Mouse (Mus musculus): ENCODE results near the gene Slc12a6. TPM values are rescaled to one million over a fixed set of nuclear protein-coding genes. Genes with fewer than 3 reads are reported as not detected.

Slc12a6 gene
- 16.4 and 16.9 TPM in 2 replicates for polyA plus RNA-seq (2015; fragmentation: Nextera tagmentation; extraction: Ambion mirVana)

DNA sequence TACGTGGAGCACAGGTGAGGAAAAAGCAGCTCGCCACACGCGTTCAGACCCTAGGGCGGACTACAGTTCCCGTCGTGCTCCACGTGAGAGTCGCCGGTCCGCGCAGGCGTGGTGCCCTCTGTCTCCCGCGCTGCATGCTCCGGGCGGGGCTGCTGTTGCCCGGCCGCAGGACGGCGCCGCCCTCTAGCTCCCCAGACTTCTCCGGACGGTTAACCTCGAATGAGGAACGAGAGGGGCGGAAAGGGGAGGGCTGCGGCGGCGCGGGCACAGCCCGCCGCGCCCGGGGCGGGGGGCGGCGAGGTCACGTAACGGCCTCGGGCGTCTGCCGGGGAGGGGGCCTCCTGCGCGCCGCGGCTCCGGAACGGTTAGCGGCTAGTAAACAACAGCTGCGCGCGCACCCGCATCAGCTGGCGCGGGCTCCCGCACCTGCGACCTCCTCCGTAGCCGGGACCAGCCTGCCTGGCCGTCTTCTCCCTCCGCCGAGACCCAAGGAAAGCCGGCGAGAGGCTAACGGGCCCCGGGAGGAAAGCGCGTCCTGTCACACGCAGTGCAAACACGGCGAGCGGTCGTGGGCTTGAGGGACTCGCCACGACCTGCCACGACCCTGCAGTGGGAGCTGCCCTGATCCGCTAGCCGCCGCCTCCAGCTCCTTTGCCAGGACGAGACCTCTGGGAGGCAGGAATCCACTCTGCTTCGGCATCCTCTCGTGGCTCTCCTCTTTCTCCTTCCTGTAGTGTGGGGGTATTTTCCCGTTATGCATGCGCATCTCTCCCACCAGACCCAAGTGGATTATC lies at the start of gene Slc12a6:
TSS of gene Slc12a6 (plus strand) at position 378 of the 794 bp plus-strand sequence.
- WGBS = under 1% methylated on average over 81 of the region's 85 CpGs
- peak within 1 kb of the TSS; percentile 78 for H3K9ac ChIP-seq
- ATAC-seq (ENCODE audit: low FRiP score, low read depth) = peak; percentile 95
- H3K27me3 ChIP-seq = no peaks in the 10 kb centered on the region
- H3K27ac ChIP-seq (replicated peaks) = peak within 1 kb of the TSS; percentile 89
- H3K36me3 ChIP-seq = no peaks in the 10 kb centered on the region
- H3K4me1 ChIP-seq (replicated peaks) = peaks cover 63% of the 10 kb centered on the region
- peak within 1 kb of the TSS; percentile 86 for H3K4me3 ChIP-seq
- no peaks in the 10 kb centered on the region for H3K9me3 ChIP-seq
- peak within 1 kb of the TSS; percentile 80 for H3K4me2 ChIP-seq

DNA sequence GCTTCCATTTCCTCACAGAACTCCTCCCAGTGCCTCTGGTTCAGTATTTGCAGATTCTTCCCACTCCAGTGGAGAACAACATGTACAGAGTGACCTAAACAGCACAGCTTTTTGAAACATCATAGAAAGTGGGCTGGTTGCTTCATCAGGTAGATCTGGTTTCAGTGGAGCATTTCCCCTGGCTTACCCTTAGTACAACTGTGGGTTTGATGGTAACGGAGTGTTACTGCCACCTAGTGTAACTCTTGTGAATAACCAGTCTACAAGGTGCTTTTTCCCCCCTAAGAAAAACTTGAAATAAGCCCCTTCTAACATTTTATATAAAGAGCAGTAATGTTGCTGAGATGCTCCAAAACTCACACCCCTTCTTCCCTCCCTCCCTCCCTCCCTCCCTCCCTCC lies 49.6 kb upstream of the Slc12a6 start:
- no peaks in the 10 kb centered on the region for H3K4me1 ChIP-seq (replicated peaks)
- no peaks in the 10 kb centered on the region for H3K9me3 ChIP-seq
- H3K4me2 ChIP-seq = no peak overlapping the region
- no peaks in the 10 kb centered on the region for H3K36me3 ChIP-seq
- no peak overlapping the region for H3K27ac ChIP-seq (replicated peaks)
- no peak overlapping the region for H3K4me3 ChIP-seq
- H3K9ac ChIP-seq = no peak overlapping the region
- H3K27me3 ChIP-seq = no peaks in the 10 kb centered on the region
- no peak for ATAC-seq (ENCODE audit: low FRiP score, low read depth)
- WGBS = 4% methylated on average over 1 of the region's 1 CpGs

DNA sequence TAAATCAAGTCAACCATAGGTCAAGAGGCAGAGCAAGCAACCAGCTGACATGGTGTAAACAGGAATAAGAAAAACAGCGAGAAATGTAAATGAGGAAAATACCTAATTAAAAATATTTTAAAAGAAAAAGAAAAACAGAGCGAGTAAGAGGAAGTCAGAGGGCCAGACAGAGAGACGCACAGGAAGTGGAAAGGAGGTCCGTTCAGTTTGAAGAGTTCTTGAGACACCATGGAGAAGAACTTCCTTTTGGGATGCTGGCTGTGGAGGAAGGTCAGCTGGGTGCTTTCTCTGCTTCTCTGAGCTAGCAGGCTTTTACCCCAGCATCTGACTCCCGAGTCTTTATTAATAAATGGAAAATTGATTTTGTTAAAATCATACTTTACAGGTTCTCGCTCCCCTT lies 48.0 kb upstream of the Slc12a6 start:
- H3K9ac ChIP-seq = no peak overlapping the region
- no peak for ATAC-seq (ENCODE audit: low FRiP score, low read depth)
- no peaks in the 10 kb centered on the region for H3K27me3 ChIP-seq
- no peaks in the 10 kb centered on the region for H3K9me3 ChIP-seq
- H3K36me3 ChIP-seq = no peaks in the 10 kb centered on the region
- no peaks in the 10 kb centered on the region for H3K4me1 ChIP-seq (replicated peaks)
- 81% methylated on average over 6 of the region's 6 CpGs for WGBS
- no peak overlapping the region for H3K27ac ChIP-seq (replicated peaks)
- H3K4me3 ChIP-seq = no peak overlapping the region
- H3K4me2 ChIP-seq = no peak overlapping the region

DNA sequence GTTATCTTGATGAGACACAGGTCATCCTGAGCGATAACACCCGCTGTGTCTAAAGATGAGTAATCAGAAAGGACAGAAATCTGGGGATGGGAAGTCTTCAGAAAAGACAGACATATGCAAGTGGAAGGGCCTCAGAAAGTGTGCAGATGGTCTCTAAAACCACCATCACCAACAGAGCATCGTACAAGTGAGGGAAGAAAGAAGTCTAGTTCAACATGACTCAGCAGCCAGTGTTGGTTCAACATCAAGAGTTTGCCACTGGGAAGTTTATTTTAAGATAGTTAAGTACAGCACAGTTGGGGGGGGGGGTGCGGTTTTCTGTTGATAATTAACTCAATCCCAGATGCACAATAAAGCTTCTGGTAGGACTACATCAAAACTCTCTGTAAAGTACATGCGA lies 44.7 kb upstream of the Slc12a6 start:
- WGBS = 93% methylated on average over 5 of the region's 5 CpGs
- Histone ChIP-seq H3K27ac (replicated peaks) (no peak overlapping the region), H3K9ac (no peak overlapping the region), H3K9me3 (no peaks in the 10 kb centered on the region), H3K36me3 (no peaks in the 10 kb centered on the region), H3K27me3 (no peaks in the 10 kb centered on the region), H3K4me1 (replicated peaks) (no peaks in the 10 kb centered on the region), H3K4me2 (no peak overlapping the region), H3K4me3 (no peak overlapping the region)
- ATAC-seq (ENCODE audit: low FRiP score, low read depth) = no peak

DNA sequence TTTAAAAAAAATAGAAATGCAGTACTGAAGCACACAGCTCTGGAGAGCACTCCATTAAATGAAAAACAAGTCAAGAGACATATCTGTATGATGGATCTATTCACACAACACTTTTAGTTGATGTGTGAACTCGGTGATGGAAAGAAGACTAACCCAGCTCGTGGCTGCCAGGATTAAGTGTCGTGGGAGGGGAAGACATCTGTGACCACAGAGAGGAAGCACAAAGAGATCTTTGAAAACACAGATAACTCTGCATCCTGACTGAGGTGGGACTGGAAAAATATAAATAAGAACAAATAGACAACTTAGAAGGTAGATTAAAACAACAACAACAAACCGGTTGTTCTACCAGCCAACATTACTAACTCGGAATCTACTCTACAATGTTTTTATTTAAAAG lies 43.0 kb upstream of the Slc12a6 start:
- Histone ChIP-seq H3K4me1 (replicated peaks) (no peaks in the 10 kb centered on the region), H3K27me3 (no peaks in the 10 kb centered on the region), H3K4me3 (no peak overlapping the region), H3K36me3 (no peaks in the 10 kb centered on the region), H3K9me3 (no peaks in the 10 kb centered on the region), H3K27ac (replicated peaks) (no peak overlapping the region), H3K9ac (no peak overlapping the region), H3K4me2 (no peak overlapping the region)
- no peak for ATAC-seq (ENCODE audit: low FRiP score, low read depth)
- 79% methylated on average over 5 of the region's 5 CpGs for WGBS

DNA sequence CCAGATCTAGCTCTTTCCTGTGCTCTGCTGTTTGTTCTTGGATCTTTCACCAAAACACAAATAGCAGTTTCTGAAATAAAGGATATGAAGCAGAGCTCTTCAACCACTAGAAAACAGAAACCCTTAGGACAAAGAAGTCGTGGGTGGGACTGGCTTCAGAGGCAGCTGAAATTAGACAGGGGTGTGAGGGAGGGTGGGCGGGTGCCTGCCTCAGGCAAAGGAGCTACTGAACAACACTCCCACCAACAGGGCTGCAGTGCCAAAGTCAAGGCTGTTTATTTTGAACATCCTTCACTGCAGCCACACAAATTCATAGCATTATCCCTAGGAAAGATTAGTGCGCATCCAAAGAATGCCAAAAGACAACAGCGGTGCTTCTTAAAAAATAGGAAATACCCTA lies 41.3 kb upstream of the Slc12a6 start:
- no peak for ATAC-seq (ENCODE audit: low FRiP score, low read depth)
- H3K27me3 ChIP-seq = no peaks in the 10 kb centered on the region
- no peaks in the 10 kb centered on the region for H3K36me3 ChIP-seq
- no peaks in the 10 kb centered on the region for H3K4me1 ChIP-seq (replicated peaks)
- no peak overlapping the region for H3K9ac ChIP-seq
- H3K9me3 ChIP-seq = no peaks in the 10 kb centered on the region
- no peak overlapping the region for H3K4me3 ChIP-seq
- 74% methylated on average over 4 of the region's 4 CpGs for WGBS
- no peak overlapping the region for H3K4me2 ChIP-seq
- no peak overlapping the region for H3K27ac ChIP-seq (replicated peaks)

DNA sequence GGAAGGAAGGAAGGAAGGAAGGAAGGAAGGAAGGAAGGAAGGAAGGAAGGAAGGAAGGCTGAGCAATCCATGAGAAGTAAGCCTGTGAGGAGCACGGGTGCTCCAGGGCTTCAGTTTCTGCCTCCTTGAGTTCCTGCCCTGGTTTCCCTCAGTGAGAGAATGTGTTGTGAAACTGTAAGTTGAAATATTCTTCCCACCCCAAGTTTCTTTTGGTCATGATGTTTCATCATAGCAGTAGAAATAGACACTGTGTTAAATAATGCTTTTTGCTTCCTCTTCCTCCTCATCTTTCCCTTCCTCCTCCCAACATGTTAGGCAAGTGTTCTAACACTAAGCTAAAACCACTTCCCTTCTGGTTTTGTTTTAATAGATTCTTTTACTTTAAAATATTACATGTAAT lies 33.0 kb upstream of the Slc12a6 start:
- Histone ChIP-seq H3K27ac (replicated peaks) (no peak overlapping the region), H3K36me3 (no peaks in the 10 kb centered on the region), H3K4me3 (no peak overlapping the region), H3K27me3 (no peaks in the 10 kb centered on the region), H3K9ac (no peak overlapping the region), H3K4me1 (replicated peaks) (no peaks in the 10 kb centered on the region), H3K4me2 (no peak overlapping the region), H3K9me3 (no peaks in the 10 kb centered on the region)
- 88% methylated on average over 1 of the region's 1 CpGs for WGBS
- ATAC-seq (ENCODE audit: low FRiP score, low read depth) = no peak

DNA sequence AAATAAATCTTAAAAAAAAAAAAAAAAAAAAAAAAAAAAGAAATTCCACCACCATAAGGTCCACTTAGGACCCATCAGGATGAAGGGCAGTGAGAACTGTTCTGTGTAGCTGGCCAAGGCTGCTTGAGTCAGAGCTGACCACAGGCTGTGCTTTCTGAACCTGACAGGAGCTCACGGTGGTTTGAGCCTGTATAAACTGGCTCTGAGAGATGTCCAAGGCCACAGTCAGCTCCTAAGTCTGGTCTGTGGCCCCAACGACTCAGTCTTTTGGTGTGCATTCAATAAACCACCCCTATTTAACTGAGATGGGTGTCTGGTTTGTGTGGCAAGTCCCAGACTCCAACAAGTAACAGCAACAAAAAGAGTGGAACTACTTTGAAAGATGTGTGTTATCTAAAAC lies 29.0 kb upstream of the Slc12a6 start:
- WGBS = 84% methylated on average over 2 of the region's 2 CpGs
- peaks cover 15% of the 10 kb centered on the region for H3K4me1 ChIP-seq (replicated peaks)

DNA sequence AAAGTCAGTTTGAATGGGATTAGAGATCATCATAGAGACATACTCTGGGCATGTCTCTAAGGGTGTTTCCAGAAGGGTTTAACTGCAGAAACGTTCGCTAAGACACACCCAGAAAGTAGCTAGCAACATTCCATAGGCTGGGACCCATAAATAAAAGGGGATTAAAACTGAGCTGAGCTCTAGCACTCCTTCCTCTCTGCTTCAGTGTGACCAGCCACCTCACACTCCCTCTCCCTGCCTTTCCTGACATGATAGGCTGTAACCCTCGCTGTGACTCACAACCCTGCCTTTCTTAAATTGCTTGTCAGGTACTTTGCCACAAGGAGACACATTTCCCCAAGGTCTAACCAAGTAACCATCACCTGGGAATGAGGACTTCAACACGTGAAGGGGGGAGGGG lies 27.6 kb upstream of the Slc12a6 start:
- Histone ChIP-seq H3K4me1 (replicated peaks) (peaks cover 15% of the 10 kb centered on the region), H3K9ac (no peak overlapping the region), H3K4me3 (no peak overlapping the region), H3K9me3 (no peaks in the 10 kb centered on the region), H3K36me3 (0 out of 2 replicates have a peak, but pooled peaks cover 2% of the 10 kb centered on the region), H3K4me2 (no peak overlapping the region), H3K27ac (replicated peaks) (no peak overlapping the region), H3K27me3 (no peaks in the 10 kb centered on the region)
- no peak for ATAC-seq (ENCODE audit: low FRiP score, low read depth)
- WGBS = 17% methylated on average over 4 of the region's 4 CpGs

More for the DNA sequence above, 29.0 kb upstream of the Slc12a6 start:
- H3K27ac ChIP-seq (replicated peaks) = no peak overlapping the region
- H3K36me3 ChIP-seq = no peaks in the 10 kb centered on the region
- H3K9ac ChIP-seq = no peak overlapping the region
- no peak overlapping the region for H3K4me2 ChIP-seq
- ATAC-seq (ENCODE audit: low FRiP score, low read depth) = no peak
- H3K9me3 ChIP-seq = no peaks in the 10 kb centered on the region
- H3K27me3 ChIP-seq = no peaks in the 10 kb centered on the region
- no peak overlapping the region for H3K4me3 ChIP-seq

DNA sequence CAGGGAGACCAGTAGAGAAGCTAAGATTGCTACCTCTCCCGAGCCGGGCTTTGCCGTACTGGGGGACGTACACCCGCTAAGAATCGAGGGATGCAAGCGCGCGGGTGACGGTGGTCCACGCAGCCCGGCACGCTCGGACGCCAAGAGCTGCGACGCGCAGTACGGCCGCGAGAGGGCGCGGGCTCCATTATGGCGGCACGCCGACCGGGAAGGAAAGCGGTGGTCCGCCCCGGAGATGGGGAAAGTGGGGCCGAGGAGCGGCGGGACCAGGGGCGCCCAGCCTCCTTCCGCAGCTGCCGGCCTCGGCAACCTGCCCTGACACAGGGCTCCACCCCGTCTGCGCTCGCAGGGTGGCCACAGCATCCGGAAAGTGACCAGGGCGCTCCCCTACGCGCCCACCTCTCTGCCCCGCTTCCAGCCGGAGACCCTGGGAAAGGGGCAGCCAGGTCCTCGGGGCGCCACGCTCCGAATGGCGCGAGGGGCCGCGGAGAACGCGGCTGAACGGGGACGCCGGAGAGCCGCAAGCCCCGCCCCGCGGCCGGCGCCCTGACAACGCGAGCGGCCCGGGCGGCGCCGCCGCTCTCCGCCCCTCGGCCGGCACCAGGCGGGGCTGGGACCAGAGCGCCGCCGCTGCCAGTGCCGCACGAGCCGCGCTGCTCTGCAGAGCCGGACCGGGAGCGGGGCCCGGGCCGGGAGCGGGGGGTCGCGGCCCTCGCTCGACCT lies 26.3 kb upstream of the Slc12a6 start, which contains the start of gene Lpcat4:
TSS of gene Lpcat4 (plus strand) at position 257 of the 723 bp plus-strand sequence.
- Histone ChIP-seq H3K4me1 (replicated peaks) (peaks cover 15% of the 10 kb centered on the region), H3K9ac (peak within 1 kb of the TSS; percentile 96), H3K27me3 (no peaks in the 10 kb centered on the region), H3K36me3 (peaks cover 12% of the 10 kb centered on the region), H3K4me2 (peak within 1 kb of the TSS; percentile 86), H3K4me3 (peak within 1 kb of the TSS; percentile 95), H3K27ac (replicated peaks) (peak within 1 kb of the TSS; percentile 98), H3K9me3 (no peaks in the 10 kb centered on the region)
- WGBS = under 1% methylated on average over 81 of the region's 94 CpGs
- peak; percentile 89 for ATAC-seq (ENCODE audit: low FRiP score, low read depth)

DNA sequence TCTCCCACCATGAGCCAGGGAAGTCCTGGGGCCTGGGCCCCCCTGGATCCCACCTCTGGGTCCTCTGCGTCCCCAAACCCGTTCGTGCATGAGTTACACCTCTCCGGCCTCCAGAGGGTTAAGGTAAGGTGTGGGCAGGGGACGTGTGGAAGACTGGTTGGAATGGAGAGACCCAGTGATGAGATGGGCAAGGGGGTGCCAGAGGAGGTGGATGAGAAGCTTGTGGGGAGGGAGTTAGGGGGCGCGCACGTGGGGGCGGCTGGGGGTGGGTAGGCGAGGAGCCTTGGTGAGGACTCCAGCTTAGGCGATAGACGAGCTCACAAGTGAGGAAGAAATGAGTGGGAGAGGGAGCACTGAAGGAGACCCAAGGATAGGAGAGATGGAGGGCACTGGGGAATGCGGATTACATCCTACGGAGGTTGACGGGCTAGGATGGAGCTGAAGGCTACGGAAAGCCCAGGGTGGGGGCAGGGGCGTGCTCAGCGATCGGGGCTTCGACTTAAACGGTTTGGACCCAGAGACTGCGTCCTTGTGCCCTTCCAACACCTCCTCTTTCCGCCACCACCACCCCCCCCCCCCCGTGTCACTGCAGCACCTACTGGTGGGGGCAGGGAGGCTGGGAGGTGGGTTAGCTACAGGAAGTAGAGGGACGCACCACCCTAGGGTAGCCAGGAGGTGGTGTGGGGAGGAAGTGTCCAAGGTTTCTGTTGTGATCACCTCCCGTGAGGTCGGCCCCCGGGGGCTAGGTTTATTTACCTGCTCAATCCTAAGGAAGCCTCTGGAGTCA lies 25.5 kb upstream of the Slc12a6 start:
- Histone ChIP-seq H3K9me3 (no peaks in the 10 kb centered on the region), H3K27me3 (no peaks in the 10 kb centered on the region), H3K36me3 (peaks cover 18% of the 10 kb centered on the region), H3K4me2 (peak overlapping the region; percentile 86), H3K4me3 (peak overlapping the region; percentile 95), H3K27ac (replicated peaks) (peak overlapping the region; percentile 98), H3K9ac (peak overlapping the region; percentile 96), H3K4me1 (replicated peaks) (peaks cover 15% of the 10 kb centered on the region)
- WGBS = 1% methylated on average over 27 of the region's 28 CpGs
- ATAC-seq (ENCODE audit: low FRiP score, low read depth) = peak; percentile 66

DNA sequence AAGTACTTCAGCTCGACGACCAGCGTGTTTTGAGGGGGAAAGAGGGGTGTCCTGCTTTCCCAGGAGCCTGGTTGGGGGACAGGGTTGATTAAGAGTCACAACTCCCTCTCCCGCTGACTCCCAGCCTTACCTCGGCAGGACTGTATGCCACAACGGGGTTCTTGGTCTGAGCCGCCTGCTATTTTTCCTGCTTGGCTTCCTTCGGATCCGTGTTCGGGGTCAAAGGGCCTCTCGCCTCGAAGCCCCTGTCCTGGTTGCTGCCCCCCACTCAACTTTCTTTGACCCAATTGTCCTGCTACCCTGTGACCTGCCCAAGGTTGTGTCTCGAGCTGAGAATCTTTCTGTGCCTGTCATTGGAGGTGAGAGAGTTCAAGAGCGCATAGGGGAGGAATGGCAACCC lies 23.8 kb upstream of the Slc12a6 start:
- Histone ChIP-seq H3K4me1 (replicated peaks) (peaks cover 15% of the 10 kb centered on the region), H3K9me3 (no peaks in the 10 kb centered on the region), H3K27me3 (no peaks in the 10 kb centered on the region), H3K36me3 (peaks cover 24% of the 10 kb centered on the region), H3K9ac (no peak overlapping the region), H3K4me2 (no peak overlapping the region), H3K4me3 (no peak overlapping the region), H3K27ac (replicated peaks) (no peak overlapping the region)
- ATAC-seq (ENCODE audit: low FRiP score, low read depth) = no peak
- 85% methylated on average over 14 of the region's 14 CpGs for WGBS

Data from hindbrain, embryonic 15.5 days (tissue).